Mouse (Mus musculus) activated CD4-positive, CD25-positive, alpha-beta regulatory T cell, adult 9 weeks (primary cell): ENCODE results near the gene Olfr596. TPM values are rescaled to one million over a fixed set of nuclear protein-coding genes. Genes with fewer than 3 reads are reported as not detected.

ENCODE experiments used
- polyA plus RNA-seq: library from polyadenylated mRNA; unstranded; fragments of 100-300 nt; shearing (Covaris generic); gene quantifications from one replicate; pipeline ENCODE4 v1.2.1, GENCODE M21; 2017

The Olfr596 gene
- not detected for polyA plus RNA-seq

GRCm38 (mm10) chr7:103305348-103305747, at the start of gene Olfr596:
Gene Olfr596, plus strand, starts transcription at chr7:103305648.

GRCm38 (mm10) chr7:103316015-103316414, 10.6 kb downstream of the Olfr596 start, which contains the start of gene Olfr597:
Gene Olfr597, plus strand, starts transcription at chr7:103316315.

GRCm38 (mm10) chr7:103323268-103323667, 17.8 kb downstream of the Olfr596 start, which contains the start of gene Olfr598:
Gene Olfr598, plus strand, starts transcription at chr7:103323568.

GRCm38 (mm10) chr7:103335617-103336016, 30.2 kb downstream of the Olfr596 start, which contains the start of gene Olfr599:
Gene Olfr599, plus strand, starts transcription at chr7:103335917.

GRCm38 (mm10) chr7:103349569-103349968, 44.1 kb downstream of the Olfr596 start, which contains the start of gene Olfr600:
Gene Olfr600, minus strand, starts transcription at chr7:103349669.

Other genes starting within 250 kb of the Olfr596 start
- not detected for gene Olfr584, start 223.8 kb upstream of the Olfr596 start, polyA plus RNA-seq
- gene Olfr585, start 207.9 kb upstream of the Olfr596 start, polyA plus RNA-seq = not detected
- gene Olfr586, start 180.0 kb upstream of the Olfr596 start, polyA plus RNA-seq = not detected
- not detected for gene Olfr588-ps1, start 164.8 kb upstream of the Olfr596 start, polyA plus RNA-seq
- not detected for gene Olfr589, start 149.3 kb upstream of the Olfr596 start, polyA plus RNA-seq
- gene Olfr591, start 127.3 kb upstream of the Olfr596 start, polyA plus RNA-seq = not detected
- not detected for gene Olfr592, start 120.8 kb upstream of the Olfr596 start, polyA plus RNA-seq
- not detected for gene Olfr593, start 93.8 kb upstream of the Olfr596 start, polyA plus RNA-seq
- gene Olfr594, start 88.7 kb upstream of the Olfr596 start, polyA plus RNA-seq = not detected
- not detected for gene Usp17ld, start 53.1 kb upstream of the Olfr596 start, polyA plus RNA-seq
- gene Olfr597, start 10.7 kb downstream of the Olfr596 start, polyA plus RNA-seq = not detected
- not detected for gene Olfr598, start 17.9 kb downstream of the Olfr596 start, polyA plus RNA-seq
- not detected for gene Olfr599, start 30.3 kb downstream of the Olfr596 start, polyA plus RNA-seq
- gene Olfr600, start 44.0 kb downstream of the Olfr596 start, polyA plus RNA-seq = not detected
- gene Olfr601, start 57.0 kb downstream of the Olfr596 start, polyA plus RNA-seq = not detected
- gene Olfr603, start 80.5 kb downstream of the Olfr596 start, polyA plus RNA-seq = not detected
- not detected for gene Usp17lc, start 109.4 kb downstream of the Olfr596 start, polyA plus RNA-seq
- not detected for gene Olfr605, start 139.8 kb downstream of the Olfr596 start, polyA plus RNA-seq
- not detected for gene Olfr606, start 143.4 kb downstream of the Olfr596 start, polyA plus RNA-seq
- gene Olfr607, start 158.5 kb downstream of the Olfr596 start, polyA plus RNA-seq = 0.13 TPM
- not detected for gene Olfr608, start 164.2 kb downstream of the Olfr596 start, polyA plus RNA-seq
- not detected for gene Olfr609, start 192.4 kb downstream of the Olfr596 start, polyA plus RNA-seq
- not detected for gene Olfr610, start 206.5 kb downstream of the Olfr596 start, polyA plus RNA-seq
- gene Olfr611, start 215.2 kb downstream of the Olfr596 start, polyA plus RNA-seq = not detected
- gene Olfr612, start 237.1 kb downstream of the Olfr596 start, polyA plus RNA-seq = not detected
- 0.05 TPM for gene Olfr613, start 242.4 kb downstream of the Olfr596 start, polyA plus RNA-seq